Mouse (Mus musculus): ENCODE data around the gene Sergef. TPM values are rescaled to one million over a fixed set of nuclear protein-coding genes. Genes with fewer than 3 reads are reported as not detected.

The Sergef gene
- total RNA-seq, 4 experiments from 2014 or later = 47.2 to 59.9 (median 51.2) TPM

- no peak for DNase-seq (ENCODE audit: low spot score in 2 of 2)
Measured at GRCm38 (mm10) chr7:46575897-46576296, 63.7 kb downstream of the Sergef start.

- no peak for DNase-seq (ENCODE audit: low spot score in 2 of 2)
Measured at GRCm38 (mm10) chr7:46572803-46573594, 66.6 kb downstream of the Sergef start.

DNA sequence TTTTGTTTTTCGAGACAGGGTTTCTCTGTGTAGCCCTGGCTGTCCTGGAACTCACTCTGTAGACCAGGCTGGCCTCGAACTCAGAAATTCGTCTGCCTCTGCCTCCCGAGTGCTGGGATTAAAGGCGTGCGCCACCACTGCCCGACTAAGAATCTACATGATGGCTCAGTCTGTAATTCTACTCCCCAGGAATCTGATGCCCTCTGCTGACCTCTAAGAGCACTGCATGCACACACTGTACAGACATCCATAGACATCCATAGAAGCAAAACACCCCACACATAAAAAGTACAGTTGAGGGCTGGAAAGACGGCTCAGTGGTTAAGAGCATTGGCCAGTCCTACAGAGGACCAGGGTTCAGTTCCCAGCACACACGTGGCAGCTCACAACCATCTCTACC is 70.1 kb downstream of the Sergef start:
- DNase-seq (ENCODE audit: low spot score in 2 of 2) = peak in 1 of 2 experiments; percentile 32

GRCm38 (mm10) chr7:46566318-46567007 is 73.1 kb downstream of the Sergef start:
- no peak for DNase-seq (ENCODE audit: low spot score in 2 of 2)

DNA sequence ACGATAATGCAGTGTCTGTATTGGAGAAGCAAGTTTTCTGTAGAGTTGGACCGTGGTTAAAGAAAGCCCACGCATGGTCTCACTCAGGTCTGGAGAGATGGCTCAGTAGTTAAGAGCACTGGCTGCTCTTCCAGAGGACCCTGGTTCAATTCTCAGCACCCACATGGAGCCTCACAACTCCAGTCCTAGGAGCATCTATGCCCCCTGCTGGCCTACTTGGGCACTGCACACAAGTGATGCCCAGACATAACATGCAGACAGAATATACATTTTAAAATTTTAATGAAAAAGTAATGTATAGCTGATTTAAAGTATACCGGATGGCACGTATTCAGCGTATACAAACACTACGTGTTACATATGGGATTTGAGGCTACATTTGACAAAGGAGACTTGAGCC is 74.2 kb downstream of the Sergef start:
- no peak for DNase-seq (ENCODE audit: low spot score in 2 of 2)

DNA sequence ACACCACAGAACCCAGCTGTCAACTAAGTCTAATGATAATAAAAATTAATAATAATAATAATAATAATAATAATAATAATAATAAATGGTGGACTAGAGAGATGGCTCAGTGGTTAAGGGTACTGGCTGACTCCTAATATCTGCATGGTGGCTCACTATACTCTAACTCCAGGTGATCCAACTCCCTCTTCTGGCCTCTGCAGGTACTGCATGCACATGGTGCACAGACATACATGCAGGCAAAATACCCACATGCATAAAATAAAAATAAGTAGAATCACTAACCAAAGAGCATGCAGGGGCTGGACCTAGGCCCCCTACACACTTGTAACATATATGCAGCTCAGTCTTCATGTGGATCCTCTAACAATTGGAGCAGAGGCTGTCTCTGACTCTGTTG is 75.8 kb downstream of the Sergef start:
- no peak for DNase-seq (ENCODE audit: low spot score in 2 of 2)

- DNase-seq (ENCODE audit: low spot score in 2 of 2) = no peak
Measured at GRCm38 (mm10) chr7:46560061-46560460, 79.5 kb downstream of the Sergef start.

DNA sequence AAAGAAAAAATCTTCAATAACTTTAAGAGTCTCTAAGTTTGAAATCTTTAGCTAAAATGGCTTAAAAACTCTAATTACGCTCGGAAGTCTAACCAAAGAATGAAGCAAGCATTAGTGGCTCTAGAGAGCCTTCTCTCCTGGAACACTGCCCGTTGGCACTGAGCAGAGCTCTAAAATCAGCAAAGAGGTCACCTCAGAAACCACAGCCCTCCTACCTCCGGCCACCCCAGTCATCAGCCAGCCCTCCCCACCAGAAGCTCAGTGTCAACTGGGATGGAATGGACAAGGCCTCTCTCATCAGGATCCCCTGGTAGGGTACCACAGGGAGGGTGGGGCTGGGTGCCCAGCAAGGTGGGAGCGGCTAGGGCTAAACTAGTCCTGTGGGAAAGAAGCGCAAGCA is 80.0 kb downstream of the Sergef start:
- DNase-seq (ENCODE audit: low spot score in 2 of 2) = no peak

DNA sequence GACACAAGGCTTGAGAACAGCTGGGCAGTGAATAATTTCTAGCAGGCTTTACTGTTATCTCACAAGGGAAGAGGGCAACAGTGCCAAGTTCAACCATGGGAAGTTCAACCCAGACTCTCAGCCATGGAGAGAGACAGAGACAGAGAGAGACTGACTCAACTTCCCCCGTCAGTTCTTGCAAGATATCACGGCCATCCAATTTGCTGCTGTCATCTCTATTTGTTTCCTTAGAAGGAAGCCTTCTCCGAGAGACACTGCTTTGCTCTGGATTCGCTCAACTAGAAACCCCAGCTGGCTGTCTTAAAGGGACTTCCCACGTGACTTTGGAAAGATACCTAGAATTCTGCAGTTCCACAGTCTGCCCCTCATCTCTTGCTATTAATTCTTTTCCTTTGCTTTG is 80.6 kb downstream of the Sergef start:
- DNase-seq (ENCODE audit: low spot score in 2 of 2) = no peak

GRCm38 (mm10) chr7:46557996-46558395 is 81.6 kb downstream of the Sergef start:
- DNase-seq (ENCODE audit: low spot score in 2 of 2) = no peak

DNA sequence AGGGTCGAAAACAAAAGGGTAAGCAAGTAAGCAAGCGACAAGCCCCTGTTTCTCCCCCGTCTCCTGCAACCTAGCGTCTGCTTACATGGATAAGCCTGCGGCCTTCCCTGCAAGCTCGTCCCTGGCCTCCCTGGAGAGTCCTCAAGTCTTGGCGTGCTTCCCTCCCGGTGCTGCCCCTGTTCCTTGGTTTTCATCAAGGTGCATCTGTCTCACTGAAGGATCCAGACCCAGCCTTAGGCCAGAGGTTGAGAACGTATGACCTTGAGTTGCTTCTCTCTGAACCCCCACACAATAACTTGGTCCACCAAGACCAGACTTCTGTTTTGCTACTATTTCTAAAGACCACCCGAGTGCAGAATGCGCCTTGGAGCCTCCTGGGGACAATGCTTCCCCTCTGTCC is 82.2 kb downstream of the Sergef start:
- DNase-seq (ENCODE audit: low spot score in 2 of 2) = no peak

GRCm38 (mm10) chr7:46556358-46557118 is 83.1 kb downstream of the Sergef start:
- DNase-seq (ENCODE audit: low spot score in 2 of 2) = no peak

- DNase-seq (ENCODE audit: low spot score in 2 of 2) = no peak
Measured at GRCm38 (mm10) chr7:46555731-46556130, 83.9 kb downstream of the Sergef start.

DNA sequence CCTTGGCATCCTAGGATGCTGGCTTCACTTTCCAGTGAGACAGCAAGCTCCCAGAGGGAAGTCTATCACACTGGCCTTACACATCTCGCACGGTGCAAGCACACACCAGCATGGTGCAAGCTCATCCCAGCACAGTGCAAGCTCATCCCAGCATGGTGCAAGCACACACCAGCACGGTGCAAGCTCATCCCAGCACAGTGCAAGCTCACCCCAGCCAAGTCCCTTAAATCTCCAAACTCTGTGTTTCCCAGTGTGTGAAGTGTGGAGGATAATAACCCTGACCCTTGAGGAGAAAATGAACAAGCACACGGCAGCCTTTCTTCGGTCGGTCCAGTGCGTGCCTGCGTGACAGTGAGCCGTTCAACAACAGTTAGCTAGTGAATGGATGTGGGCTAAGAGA is 84.8 kb downstream of the Sergef start:
- no peak for DNase-seq (ENCODE audit: low spot score in 2 of 2)

GRCm38 (mm10) chr7:46554003-46554402 is 85.6 kb downstream of the Sergef start:
- DNase-seq (ENCODE audit: low spot score in 2 of 2) = no peak

DNA sequence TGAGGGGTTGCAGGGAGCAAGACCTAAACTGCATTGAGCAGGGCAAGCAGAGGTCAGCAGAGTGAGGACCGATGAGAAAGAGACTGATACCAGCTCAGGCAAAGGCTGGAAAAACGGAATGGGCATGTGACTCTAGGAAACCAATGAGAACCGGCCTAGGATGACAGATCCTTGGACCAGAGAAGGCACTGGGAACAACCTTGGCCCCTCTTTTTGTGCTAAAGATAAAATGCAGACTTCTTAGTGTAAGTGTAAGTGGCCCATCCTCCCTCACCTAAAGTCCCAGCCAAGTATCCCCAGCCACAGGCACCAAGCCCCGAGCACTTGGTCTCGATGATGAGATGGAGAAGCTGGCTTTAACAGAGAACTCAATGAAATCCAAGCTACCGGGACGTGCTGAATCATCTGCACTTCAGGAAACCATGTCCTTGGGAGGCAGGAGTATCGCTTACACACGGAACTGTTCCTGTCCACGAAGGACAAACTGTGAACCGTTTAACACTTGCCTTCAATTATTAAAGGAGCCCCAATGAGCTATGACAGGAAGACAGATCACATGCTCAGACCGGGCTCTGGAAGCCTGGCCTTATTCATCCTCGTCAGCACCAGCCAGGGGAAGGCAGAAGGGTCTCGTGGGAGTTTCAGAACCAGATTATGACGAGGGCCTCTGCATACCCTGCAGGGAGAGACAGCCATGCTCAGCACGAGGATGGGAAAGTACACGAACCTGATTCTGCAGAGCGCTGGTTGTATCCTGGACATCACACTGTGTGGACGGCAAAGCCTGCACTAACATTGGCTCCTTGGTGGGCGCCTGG is 87.5 kb downstream of the Sergef start:
- DNase-seq (ENCODE audit: low spot score in 2 of 2) = no peak

DNA sequence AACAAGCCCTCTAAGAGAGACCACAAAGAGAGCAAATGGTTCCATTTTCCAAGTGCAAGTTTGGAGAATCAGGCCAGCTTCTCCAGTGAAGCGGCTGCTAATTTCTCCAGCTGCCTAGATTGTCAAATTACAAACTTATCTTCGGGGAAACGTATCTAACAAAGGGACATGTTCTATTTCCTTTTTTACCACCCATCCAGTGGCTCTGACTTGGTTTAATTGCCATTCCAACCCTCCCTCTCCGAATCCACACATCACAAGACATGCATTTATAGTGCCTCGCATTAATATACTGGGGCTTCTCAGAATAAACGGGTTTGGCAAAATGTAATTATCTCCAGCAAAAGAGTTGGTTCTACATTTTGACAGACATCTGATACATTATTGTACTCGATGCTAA is 88.4 kb downstream of the Sergef start:
- DNase-seq (ENCODE audit: low spot score in 2 of 2) = no peak

DNA sequence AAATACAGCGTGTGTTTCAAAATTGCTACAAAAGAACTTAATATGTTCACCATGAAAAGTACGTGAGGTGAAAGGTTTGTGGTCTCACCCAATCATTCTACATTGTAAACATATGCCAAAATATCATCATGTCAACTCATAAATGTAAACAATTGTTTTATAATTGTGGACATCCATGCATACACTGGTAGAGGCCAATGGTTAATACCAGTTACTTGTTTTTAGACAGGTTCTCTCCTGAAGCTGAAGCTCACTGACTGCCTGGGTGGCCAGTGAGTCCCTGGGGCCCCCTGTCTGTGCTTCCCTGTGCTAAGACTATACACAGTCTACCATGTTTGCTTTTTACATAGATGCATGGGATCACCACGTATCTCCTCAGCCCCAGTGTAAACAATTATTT is 91.5 kb downstream of the Sergef start:
- DNase-seq (ENCODE audit: low spot score in 2 of 2) = no peak

DNA sequence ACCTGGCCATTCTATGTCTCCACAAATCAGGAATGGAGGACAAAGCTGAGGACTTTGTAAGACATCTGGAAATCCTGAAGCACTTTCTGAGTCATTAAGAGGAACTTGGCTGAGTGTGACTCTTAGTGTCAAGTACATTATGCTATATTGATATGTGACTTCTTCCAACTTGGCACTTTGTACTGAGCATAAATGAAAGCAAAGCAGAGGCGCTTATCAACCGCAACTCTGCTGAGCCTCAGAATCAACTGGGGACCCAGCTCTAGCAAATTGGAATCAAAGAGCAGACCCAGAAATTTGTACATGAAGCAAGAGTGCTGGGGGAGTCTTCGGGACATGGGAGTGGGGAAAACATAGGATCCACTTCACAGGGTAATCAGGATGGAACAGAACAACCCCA is 92.0 kb downstream of the Sergef start:
- no peak for DNase-seq (ENCODE audit: low spot score in 2 of 2)

GRCm38 (mm10) chr7:46546539-46546938 is 93.1 kb downstream of the Sergef start:
- DNase-seq (ENCODE audit: low spot score in 2 of 2) = no peak

- DNase-seq (ENCODE audit: low spot score in 2 of 2) = peak; percentile 47 to 50
Measured at GRCm38 (mm10) chr7:46544195-46544641, 95.4 kb downstream of the Sergef start.

Data from layer of hippocampus, adult 8-10 months (tissue).